Mouse (Mus musculus) spleen, adult 2 months (tissue): ENCODE measurements around the gene Zfp239.

ENCODE experiments used
- CTCF ChIP-seq: fragments of 200-500 bp; IDR thresholded peaks from 2 replicates; pipeline ENCODE4 v1.5.1; 2011; ENCODE audit warnings: mild to moderate bottlenecking, inconsistent platforms; ENCODE audit not compliant: insufficient read depth, insufficient read length, insufficient replicate concordance; ENCODE audit errors: extremely low read depth
- POLR2A ChIP-seq: fragments of 200-500 bp; IDR thresholded peaks from 2 replicates; pipeline ENCODE4 v1.6.1; 2011; ENCODE audit warnings: low read depth, low read length, inconsistent platforms

DNA sequence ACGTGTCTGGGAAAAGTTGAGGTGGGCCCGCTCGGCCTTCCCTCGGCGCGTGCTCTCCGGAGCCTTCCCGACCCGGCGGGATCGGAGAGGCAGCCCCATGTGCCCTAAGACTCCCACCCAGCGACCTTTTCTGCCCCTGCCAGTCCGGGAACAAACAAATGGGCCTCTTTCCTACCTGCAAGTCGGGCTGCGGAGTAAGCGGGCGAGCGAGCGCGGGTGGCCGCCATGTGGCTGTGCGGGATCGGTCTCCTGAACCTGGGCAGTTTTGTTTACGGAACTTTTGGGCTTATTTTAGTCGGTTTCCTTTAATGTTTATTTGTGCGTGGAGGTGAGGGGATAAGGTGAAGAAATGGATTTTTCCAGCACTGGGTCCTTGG, 46.1 kb downstream of the Zfp239 start:
- TF ChIP-seq CTCF, result no peak
- no peak for TF ChIP-seq POLR2A
